Mouse (Mus musculus): ENCODE results near the gene Bcat1. TPM values are rescaled to one million over a fixed set of nuclear protein-coding genes. Genes with fewer than 3 reads are reported as not detected.

Bcat1 gene
- total and polyA plus RNA-seq, 2 experiments from 2014 or later, result 57.0 to 96.8 TPM

DNA sequence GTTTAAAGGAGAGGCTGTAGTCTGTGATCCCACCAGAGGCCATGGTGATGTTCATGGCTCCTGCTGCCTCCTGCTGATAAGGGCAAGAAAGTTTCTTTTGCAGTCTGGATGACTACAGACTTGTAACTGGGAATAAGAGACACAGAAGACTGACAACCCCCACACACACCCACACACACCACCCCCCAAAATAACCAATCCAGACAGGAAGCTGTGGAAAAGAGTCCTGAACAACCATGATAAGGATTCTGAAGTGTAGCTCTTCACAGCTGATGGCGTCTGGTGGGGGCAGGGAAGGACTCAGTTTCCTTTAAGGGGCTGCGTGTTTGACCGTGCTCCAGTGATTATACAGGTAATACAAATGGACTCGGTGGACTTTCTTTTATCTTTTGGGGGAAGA is 13.4 kb upstream of the Bcat1 start:
- Histone ChIP-seq H3K27ac (ENCODE audit: low read depth, low read length) (no peak overlapping the region), H3K27me3 (ENCODE audit: insufficient read depth, low read length) (no peaks in the 10 kb centered on the region), H3K4me2 (ENCODE audit: low read depth, low read length, poor library complexity, severe bottlenecking) (no peak overlapping the region), H3K4me1 (ENCODE audit: insufficient read depth, low read length) (no peaks in the 10 kb centered on the region), H3K9ac (replicated peaks; ENCODE audit: low read length, poor library complexity, severe bottlenecking) (no peak overlapping the region), H3K4me3 (ENCODE audit: low read depth, low read length) (no peak overlapping the region), H3K36me3 (ENCODE audit: insufficient read depth, low read length) (no peaks in the 10 kb centered on the region), H3K9me3 (ENCODE audit: low read length) (no peaks in the 10 kb centered on the region)
- no peak for DNase-seq (ENCODE audit: low spot score)
- no peak for TF ChIP-seq CTCF (IDR thresholded peaks at IDR 0.05)
- no peak for ATAC-seq (ENCODE audit: low FRiP score)
- WGBS, result 82% methylated on average over 4 of the region's 4 CpGs

DNA sequence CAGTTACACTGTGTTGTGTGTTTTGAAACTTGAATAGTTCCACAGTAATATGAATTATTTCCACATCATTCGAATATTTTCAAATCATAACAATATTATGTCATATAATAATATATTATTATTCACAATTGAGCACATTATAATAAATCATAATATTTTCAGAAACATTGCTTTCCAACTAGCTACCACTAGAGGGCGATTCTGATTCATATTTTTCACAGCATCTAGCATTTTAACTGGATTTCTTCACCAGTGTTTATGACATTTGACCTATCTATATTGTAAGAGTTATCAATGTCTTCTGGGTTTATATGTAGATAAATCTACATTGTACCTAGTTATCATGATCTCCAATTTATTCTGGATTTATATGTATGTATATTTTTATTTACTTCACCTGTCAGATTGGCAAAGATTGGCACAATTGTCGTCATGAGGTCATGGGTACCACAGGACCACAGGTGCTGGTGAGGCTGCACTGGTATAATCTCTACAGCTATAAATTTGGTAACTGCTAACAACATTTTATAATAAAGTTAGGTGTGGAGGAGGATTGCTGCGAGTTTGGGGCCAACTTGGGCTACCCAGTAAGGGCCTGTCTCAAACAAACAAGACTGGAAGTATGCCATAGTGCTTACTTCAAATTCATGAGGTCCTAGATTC is 12.6 kb upstream of the Bcat1 start:
- H3K4me2 ChIP-seq (ENCODE audit: low read depth, low read length, poor library complexity, severe bottlenecking), result no peak overlapping the region
- H3K9ac ChIP-seq (replicated peaks; ENCODE audit: low read length, poor library complexity, severe bottlenecking), result no peak overlapping the region
- TF ChIP-seq CTCF (IDR thresholded peaks at IDR 0.05), result peak; percentile 79
- 48% methylated on average over 4 of the region's 4 CpGs for WGBS
- DNase-seq (ENCODE audit: low spot score), result peak; percentile 47
- no peak overlapping the region for H3K4me3 ChIP-seq (ENCODE audit: low read depth, low read length)
- H3K36me3 ChIP-seq (ENCODE audit: insufficient read depth, low read length), result no peaks in the 10 kb centered on the region
- H3K9me3 ChIP-seq (ENCODE audit: low read length), result no peaks in the 10 kb centered on the region
- no peak for ATAC-seq (ENCODE audit: low FRiP score)
- no peaks in the 10 kb centered on the region for H3K27me3 ChIP-seq (ENCODE audit: insufficient read depth, low read length)
- H3K27ac ChIP-seq (ENCODE audit: low read depth, low read length), result no peak overlapping the region
- no peaks in the 10 kb centered on the region for H3K4me1 ChIP-seq (ENCODE audit: insufficient read depth, low read length)

DNA sequence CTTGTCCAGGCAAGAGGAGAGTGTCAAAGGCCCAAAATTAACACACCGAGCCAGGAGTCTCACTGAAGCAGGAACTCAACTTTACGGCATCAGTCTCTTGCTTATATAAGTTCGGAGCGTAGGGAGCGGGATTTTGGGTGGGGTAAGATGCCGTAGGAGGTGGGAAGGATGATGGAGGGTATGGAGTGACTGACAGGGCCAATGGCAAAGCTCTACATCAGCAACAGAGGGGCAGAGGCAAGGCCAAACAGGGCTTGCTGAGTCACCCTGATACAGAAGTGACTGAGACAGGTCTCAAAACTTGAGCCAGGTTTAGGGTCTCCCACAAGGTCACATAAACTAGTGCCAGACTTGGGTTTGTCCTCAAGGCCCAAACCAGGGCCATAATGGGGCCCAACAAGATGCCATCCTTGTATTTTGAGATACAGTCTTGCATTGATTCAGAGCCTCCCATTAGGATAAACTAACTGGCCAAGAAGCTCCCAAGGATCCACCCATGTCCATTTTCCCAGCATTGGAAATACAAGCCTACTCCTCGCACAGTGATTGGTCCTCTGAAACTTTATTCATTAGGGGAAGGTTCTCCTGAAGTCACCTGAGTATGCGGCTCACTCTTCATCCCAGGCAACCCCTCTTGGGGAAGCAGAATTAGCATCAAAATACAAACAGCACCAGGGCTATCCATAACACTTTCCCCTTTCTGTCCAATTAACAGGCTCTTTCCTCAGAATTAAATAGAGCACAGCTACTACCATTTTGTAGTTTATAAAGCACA is 8.5 kb upstream of the Bcat1 start:
- H3K27ac ChIP-seq (ENCODE audit: low read depth, low read length), result no peak overlapping the region
- H3K9me3 ChIP-seq (ENCODE audit: low read length), result no peaks in the 10 kb centered on the region
- DNase-seq (ENCODE audit: low spot score) (no peak), ATAC-seq (ENCODE audit: low FRiP score) (no peak)
- no peak overlapping the region for H3K4me3 ChIP-seq (ENCODE audit: low read depth, low read length)
- no peak for TF ChIP-seq CTCF (IDR thresholded peaks at IDR 0.05)
- H3K27me3 ChIP-seq (ENCODE audit: insufficient read depth, low read length), result no peaks in the 10 kb centered on the region
- no peaks in the 10 kb centered on the region for H3K36me3 ChIP-seq (ENCODE audit: insufficient read depth, low read length)
- H3K4me1 ChIP-seq (ENCODE audit: insufficient read depth, low read length), result no peaks in the 10 kb centered on the region
- no peak overlapping the region for H3K4me2 ChIP-seq (ENCODE audit: low read depth, low read length, poor library complexity, severe bottlenecking)
- no peak overlapping the region for H3K9ac ChIP-seq (replicated peaks; ENCODE audit: low read length, poor library complexity, severe bottlenecking)
- 92% methylated on average over 8 of the region's 8 CpGs for WGBS

DNA sequence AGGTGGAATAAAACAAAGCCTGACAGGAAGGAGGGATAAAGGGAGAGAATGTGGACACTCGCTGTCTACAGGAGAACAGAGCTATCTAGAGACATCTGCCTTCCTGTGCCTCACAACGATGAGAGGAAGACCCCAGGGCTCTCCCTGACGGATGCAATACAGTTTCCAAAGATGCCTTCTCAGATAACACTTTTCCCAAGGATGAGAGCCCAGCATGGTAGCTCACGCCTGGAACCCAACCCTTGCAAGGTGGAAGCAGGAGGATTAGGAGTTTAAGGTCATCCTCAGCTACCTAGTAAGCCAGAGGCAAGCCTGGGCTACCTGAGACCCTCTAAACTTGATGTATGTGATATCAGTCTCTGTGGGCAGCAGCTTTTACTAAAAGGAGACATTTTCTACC is 5.7 kb upstream of the Bcat1 start:
- DNase-seq (ENCODE audit: low spot score), result no peak
- Histone ChIP-seq H3K4me2 (ENCODE audit: low read depth, low read length, poor library complexity, severe bottlenecking) (no peak overlapping the region), H3K9me3 (ENCODE audit: low read length) (no peaks in the 10 kb centered on the region), H3K36me3 (ENCODE audit: insufficient read depth, low read length) (no peaks in the 10 kb centered on the region), H3K4me1 (ENCODE audit: insufficient read depth, low read length) (no peaks in the 10 kb centered on the region), H3K27ac (ENCODE audit: low read depth, low read length) (no peak overlapping the region), H3K27me3 (ENCODE audit: insufficient read depth, low read length) (no peaks in the 10 kb centered on the region), H3K9ac (replicated peaks; ENCODE audit: low read length, poor library complexity, severe bottlenecking) (no peak overlapping the region), H3K4me3 (ENCODE audit: low read depth, low read length) (no peak overlapping the region)
- no peak for TF ChIP-seq CTCF (IDR thresholded peaks at IDR 0.05)
- ATAC-seq (ENCODE audit: low FRiP score), result no peak
- 68% methylated on average over 4 of the region's 4 CpGs for WGBS

- 83% methylated on average over 8 of the region's 9 CpGs for WGBS
- no peaks in the 10 kb centered on the region for H3K36me3 ChIP-seq (ENCODE audit: insufficient read depth, low read length)
- H3K4me1 ChIP-seq (ENCODE audit: insufficient read depth, low read length), result no peaks in the 10 kb centered on the region
- ATAC-seq (ENCODE audit: low FRiP score) (no peak), DNase-seq (ENCODE audit: low spot score) (no peak)
- H3K27ac ChIP-seq (ENCODE audit: low read depth, low read length), result no peak overlapping the region
- no peaks in the 10 kb centered on the region for H3K27me3 ChIP-seq (ENCODE audit: insufficient read depth, low read length)
- no peak overlapping the region for H3K9ac ChIP-seq (replicated peaks; ENCODE audit: low read length, poor library complexity, severe bottlenecking)
- no peak for TF ChIP-seq CTCF (IDR thresholded peaks at IDR 0.05)
- no peak overlapping the region for H3K4me3 ChIP-seq (ENCODE audit: low read depth, low read length)
- H3K9me3 ChIP-seq (ENCODE audit: low read length), result no peaks in the 10 kb centered on the region
- H3K4me2 ChIP-seq (ENCODE audit: low read depth, low read length, poor library complexity, severe bottlenecking), result no peak overlapping the region
Observed at GRCm38 (mm10) chr6:145079087-145079759, 3.2 kb upstream of the Bcat1 start.

- 11% methylated on average over 9 of the region's 9 CpGs for WGBS
- no peak for TF ChIP-seq CTCF (IDR thresholded peaks at IDR 0.05)
- Histone ChIP-seq H3K9me3 (ENCODE audit: low read length) (no peaks in the 10 kb centered on the region), H3K27me3 (ENCODE audit: insufficient read depth, low read length) (no peaks in the 10 kb centered on the region), H3K4me1 (ENCODE audit: insufficient read depth, low read length) (no peaks in the 10 kb centered on the region), H3K4me3 (ENCODE audit: low read depth, low read length) (peak overlapping the region; percentile 47), H3K4me2 (ENCODE audit: low read depth, low read length, poor library complexity, severe bottlenecking) (peak overlapping the region; percentile 96), H3K9ac (replicated peaks; ENCODE audit: low read length, poor library complexity, severe bottlenecking) (no peak overlapping the region), H3K36me3 (ENCODE audit: insufficient read depth, low read length) (no peaks in the 10 kb centered on the region), H3K27ac (ENCODE audit: low read depth, low read length) (no peak overlapping the region)
- ATAC-seq (ENCODE audit: low FRiP score) (no peak), DNase-seq (ENCODE audit: low spot score) (peak; percentile 32)
Observed at GRCm38 (mm10) chr6:145076286-145076685, 302 bp upstream of the Bcat1 start.
